Mouse (Mus musculus) limb, embryonic 13.5 days (tissue): ENCODE measurements around the gene Frmd4a. TPM values are rescaled to one million over a fixed set of nuclear protein-coding genes. Genes with fewer than 3 reads are reported as not detected.

ENCODE experiments used
- ATAC-seq: fragments of 200-750 bp; cut with Nextera tagmentation; 2 replicates; pipeline ENCODE4 v1.8.0; 2017; ENCODE audit warnings: low read depth, moderate number of reproducible peaks, moderate TSS enrichment; ENCODE audit not compliant: low FRiP score
- H3K27ac ChIP-seq: fragments of 300-500 bp; sonication (generic); 2 replicates; pipeline ENCODE4 v1.5.1; 2015; ENCODE audit warnings: inconsistent platforms, mild to moderate bottlenecking, moderate library complexity
- H3K27me3 ChIP-seq: fragments of 300-500 bp; sonication (generic); 2 replicates; pipeline ENCODE4 v1.6.1; 2015; ENCODE audit warnings: mild to moderate bottlenecking, inconsistent platforms
- H3K36me3 ChIP-seq: fragments of 300-500 bp; sonication (generic); 2 replicates; pipeline ENCODE4 v1.6.1; 2015; ENCODE audit warnings: inconsistent platforms, mild to moderate bottlenecking, moderate library complexity
- H3K4me1 ChIP-seq: fragments of 300-500 bp; sonication (generic); 2 replicates; pipeline ENCODE4 v1.6.1; 2015; ENCODE audit warnings: inconsistent platforms
- H3K4me2 ChIP-seq: fragments of 300-500 bp; sonication (generic); replicated peaks from 2 replicates; pipeline ENCODE4 v1.6.1; 2015; ENCODE audit warnings: inconsistent platforms, mild to moderate bottlenecking, moderate library complexity
- H3K4me3 ChIP-seq: fragments of 300-500 bp; sonication (generic); 2 replicates; pipeline ENCODE4 v1.5.1; 2015; ENCODE audit warnings: moderate library complexity, mild to moderate bottlenecking, inconsistent platforms
- H3K9ac ChIP-seq: fragments of 300-500 bp; sonication (generic); 2 replicates; pipeline ENCODE4 v1.6.1; 2015; ENCODE audit warnings: mild to moderate bottlenecking, inconsistent platforms
- H3K9me3 ChIP-seq: fragments of 300-500 bp; sonication (generic); 2 replicates; pipeline ENCODE4 v1.6.1; 2016; ENCODE audit warnings: inconsistent platforms
- WGBS: fragments of 180-500 bp; shearing (Covaris S2); methylation state at CpG from one replicate; pipeline ENCODE4 v1.1.7; 2015; 5-methylcytosine and 5-hydroxymethylcytosine counted together
- polyA plus RNA-seq: library from polyadenylated mRNA; unstranded; fragments of >200 nt; fragmentation: Nextera tagmentation; extraction: Ambion mirVana; gene quantifications from 2 replicates; pipeline ENCODE4 v1.2.1, GENCODE M21; 2015

Gene Frmd4a
- polyA plus RNA-seq = 63.2 and 68.1 TPM in 2 replicates

DNA sequence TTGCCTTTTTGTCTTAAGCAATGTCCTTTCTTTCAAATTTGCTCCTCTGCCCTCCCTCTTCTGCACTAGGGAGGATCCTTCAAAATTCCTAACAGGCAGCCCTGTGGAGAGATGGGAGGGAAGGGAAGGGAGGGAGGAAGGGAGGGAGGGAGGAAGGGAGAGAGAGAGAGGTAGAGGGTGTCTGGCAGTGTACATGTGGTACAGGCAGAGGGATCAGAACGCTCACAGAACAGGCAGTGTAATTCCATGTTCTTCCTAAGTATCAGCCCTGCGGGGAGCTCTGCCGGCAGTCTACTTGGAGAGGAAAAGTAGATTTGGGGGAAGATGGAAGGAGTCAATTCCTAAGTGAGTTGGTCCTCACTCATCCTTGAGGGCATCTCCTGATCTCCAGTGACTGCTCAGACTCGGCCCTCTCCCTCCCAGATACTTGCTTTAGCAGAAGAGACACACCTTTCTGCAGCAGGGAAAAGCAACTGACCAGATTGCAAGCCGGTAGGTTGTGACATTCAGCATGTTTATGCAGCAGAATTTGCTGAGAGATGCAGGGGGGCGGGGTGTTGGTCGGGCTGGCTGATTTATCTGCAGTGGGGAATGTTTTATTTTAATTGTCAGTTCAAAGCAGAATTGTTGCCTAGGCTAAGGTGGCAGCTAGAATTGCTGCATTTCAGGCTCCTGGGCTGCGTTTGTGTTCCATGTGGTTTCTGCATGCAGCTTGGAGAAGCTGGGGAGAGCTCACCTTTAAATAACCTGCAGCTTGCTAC is at the start of gene Frmd4a:
TSS of gene Frmd4a (plus strand) at position 190 of the 761 bp plus-strand sequence.
- peak within 1 kb of the TSS; percentile 46 for H3K4me2 ChIP-seq
- peak within 1 kb of the TSS; percentile 21; the same call in 1 of the 2 replicates for H3K9ac ChIP-seq
- H3K27me3 ChIP-seq = no peaks in the 10 kb centered on the region
- H3K4me1 ChIP-seq = peaks cover 23% of the 10 kb centered on the region
- WGBS = 22% methylated on average over 8 of the region's 8 CpGs
- no peaks in the 10 kb centered on the region for H3K36me3 ChIP-seq
- H3K27ac ChIP-seq = no peak within 1 kb of the TSS
- no peak; the same call in 1 of the 2 replicates for ATAC-seq
- H3K9me3 ChIP-seq = no peaks in the 10 kb centered on the region
- H3K4me3 ChIP-seq = no peak within 1 kb of the TSS

DNA sequence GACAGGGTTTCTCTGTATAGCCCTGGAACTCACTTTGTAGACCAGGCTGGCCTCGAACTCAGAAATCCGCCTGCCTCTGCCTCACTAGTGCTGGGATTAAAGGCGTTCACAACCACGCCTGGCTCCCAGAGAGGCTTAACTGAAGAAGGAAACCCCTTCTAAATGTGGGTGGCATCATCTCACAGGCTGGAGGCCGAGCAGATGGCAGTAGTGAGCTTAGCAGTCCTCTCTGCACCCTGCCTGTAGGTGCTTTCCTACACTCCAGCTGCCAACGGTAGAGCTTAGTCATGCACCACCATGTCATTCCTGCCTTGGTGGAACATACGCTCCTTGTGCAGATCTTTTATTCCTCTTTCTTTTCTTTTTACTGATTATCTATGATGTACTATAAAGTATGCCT is 28.6 kb upstream of the Frmd4a start:
- H3K27me3 ChIP-seq = no peaks in the 10 kb centered on the region
- no peaks in the 10 kb centered on the region for H3K36me3 ChIP-seq
- WGBS = 89% methylated on average over 7 of the region's 7 CpGs
- H3K4me3 ChIP-seq = no peak overlapping the region
- ATAC-seq = no peak
- H3K4me2 ChIP-seq = no peak overlapping the region
- no peak overlapping the region for H3K27ac ChIP-seq
- H3K9me3 ChIP-seq = no peaks in the 10 kb centered on the region
- no peaks in the 10 kb centered on the region for H3K4me1 ChIP-seq
- no peak overlapping the region for H3K9ac ChIP-seq

DNA sequence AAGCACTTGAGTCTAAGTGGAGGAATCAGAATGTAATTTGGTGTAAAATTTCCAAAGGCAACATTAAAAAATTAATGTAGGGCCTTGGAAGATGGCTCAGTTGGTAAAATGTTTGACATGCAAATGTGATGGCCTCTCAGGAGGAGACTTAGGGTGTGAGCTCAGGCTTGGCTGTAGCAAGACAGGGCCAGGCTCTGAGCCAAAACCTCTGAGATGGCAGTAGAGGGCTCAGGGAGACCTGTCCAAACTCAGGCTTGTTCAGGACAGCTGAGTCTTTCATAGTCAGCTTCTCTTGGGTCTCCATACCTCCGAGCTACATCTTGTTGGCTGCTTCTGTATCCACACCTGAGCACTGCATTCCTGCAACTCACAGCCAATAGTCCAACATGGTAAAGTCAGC is 27.1 kb upstream of the Frmd4a start:
- H3K36me3 ChIP-seq = no peaks in the 10 kb centered on the region
- H3K27ac ChIP-seq = no peak overlapping the region
- ATAC-seq = no peak
- no peak overlapping the region for H3K9ac ChIP-seq
- no peaks in the 10 kb centered on the region for H3K9me3 ChIP-seq
- no peaks in the 10 kb centered on the region for H3K27me3 ChIP-seq
- no peak overlapping the region for H3K4me2 ChIP-seq
- H3K4me1 ChIP-seq = no peaks in the 10 kb centered on the region
- H3K4me3 ChIP-seq = no peak overlapping the region
- WGBS = 88% methylated on average over 1 of the region's 1 CpGs

DNA sequence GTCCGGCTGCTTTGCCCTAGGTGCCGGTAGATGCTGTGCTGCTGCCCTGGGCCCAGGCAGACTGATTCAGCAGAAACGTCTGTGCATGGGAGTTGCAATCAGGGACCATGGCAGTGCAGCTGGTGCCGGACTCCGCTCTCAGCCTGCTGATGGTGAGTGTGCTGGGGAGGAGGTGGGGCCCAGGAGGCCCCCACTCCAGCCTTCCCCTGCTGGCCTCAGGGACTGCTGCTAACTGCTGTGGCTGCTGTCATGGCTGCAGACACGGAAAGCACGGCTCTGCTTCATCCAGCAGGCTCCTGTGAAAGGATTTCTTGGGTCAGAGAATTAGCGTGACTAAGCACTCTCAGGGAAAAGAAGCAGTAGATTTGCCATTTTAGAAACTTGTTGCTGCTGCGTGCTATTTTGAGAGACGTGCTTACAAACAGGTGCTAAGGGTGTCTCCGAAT is 937 bp downstream of the Frmd4a start:
- WGBS = 32% methylated on average over 11 of the region's 11 CpGs
- H3K4me1 ChIP-seq = peaks cover 23% of the 10 kb centered on the region
- ATAC-seq = peak; percentile 81; the same call in 1 of the 2 replicates
- no peaks in the 10 kb centered on the region for H3K36me3 ChIP-seq
- no peaks in the 10 kb centered on the region for H3K9me3 ChIP-seq
- no peak overlapping the region for H3K27ac ChIP-seq
- peak overlapping the region; percentile 21; the same call in 1 of the 2 replicates for H3K9ac ChIP-seq
- no peaks in the 10 kb centered on the region for H3K27me3 ChIP-seq
- H3K4me3 ChIP-seq = no peak overlapping the region
- peak overlapping the region; percentile 46 for H3K4me2 ChIP-seq

DNA sequence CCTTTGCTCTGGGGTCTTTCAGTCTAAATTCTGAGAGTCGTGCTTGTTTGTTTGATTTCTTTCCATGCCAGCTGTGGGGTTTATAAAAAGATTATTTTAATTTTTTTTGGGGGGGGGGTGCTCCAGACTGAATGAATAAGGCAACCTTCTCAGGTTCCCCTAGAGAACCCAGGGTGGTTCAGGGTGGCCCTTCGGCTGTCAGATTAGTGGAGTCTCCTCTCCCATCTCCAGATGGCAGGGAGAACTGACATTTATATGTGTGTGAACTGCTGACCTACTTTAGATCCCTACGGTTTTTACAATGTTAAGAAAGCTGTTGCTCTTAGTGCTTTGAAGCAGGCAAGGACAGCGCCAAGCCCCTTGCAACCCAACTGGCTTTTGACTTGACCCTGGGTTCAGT is 1.4 kb downstream of the Frmd4a start:
- 25% methylated on average over 4 of the region's 4 CpGs for WGBS
- H3K27ac ChIP-seq = no peak overlapping the region
- peak overlapping the region; percentile 46 for H3K4me2 ChIP-seq
- no peak for ATAC-seq
- peaks cover 23% of the 10 kb centered on the region for H3K4me1 ChIP-seq
- no peaks in the 10 kb centered on the region for H3K36me3 ChIP-seq
- no peak overlapping the region for H3K9ac ChIP-seq
- H3K9me3 ChIP-seq = no peaks in the 10 kb centered on the region
- H3K4me3 ChIP-seq = no peak overlapping the region
- H3K27me3 ChIP-seq = no peaks in the 10 kb centered on the region

DNA sequence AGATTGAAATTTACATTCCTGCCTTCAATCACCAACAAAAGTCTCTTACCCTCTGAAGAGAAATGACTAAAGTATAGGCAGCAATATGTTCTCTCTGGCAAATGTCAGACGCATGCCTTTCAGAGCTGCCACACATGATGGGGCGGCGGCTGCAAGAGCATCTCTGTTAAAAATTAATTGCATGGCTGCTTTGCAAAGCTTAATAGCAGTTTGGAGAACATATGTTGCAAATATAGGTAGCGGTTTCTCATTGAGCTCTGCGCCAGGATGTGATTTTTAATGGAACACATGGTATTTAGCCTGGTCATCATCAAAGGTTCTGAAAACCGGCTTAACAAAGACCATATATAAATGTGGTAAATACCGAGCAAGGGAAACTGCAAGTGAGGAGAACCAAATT is 7.4 kb downstream of the Frmd4a start:
- no peak for ATAC-seq
- H3K27me3 ChIP-seq = no peaks in the 10 kb centered on the region
- H3K4me2 ChIP-seq = 0 out of 2 replicates have a peak overlapping the region, but pooled peaks have one; percentile 24
- H3K27ac ChIP-seq = no peak overlapping the region
- H3K4me1 ChIP-seq = peaks cover 10% of the 10 kb centered on the region
- H3K36me3 ChIP-seq = no peaks in the 10 kb centered on the region
- H3K9ac ChIP-seq = no peak overlapping the region
- H3K9me3 ChIP-seq = no peaks in the 10 kb centered on the region
- 15% methylated on average over 7 of the region's 7 CpGs for WGBS
- H3K4me3 ChIP-seq = no peak overlapping the region

DNA sequence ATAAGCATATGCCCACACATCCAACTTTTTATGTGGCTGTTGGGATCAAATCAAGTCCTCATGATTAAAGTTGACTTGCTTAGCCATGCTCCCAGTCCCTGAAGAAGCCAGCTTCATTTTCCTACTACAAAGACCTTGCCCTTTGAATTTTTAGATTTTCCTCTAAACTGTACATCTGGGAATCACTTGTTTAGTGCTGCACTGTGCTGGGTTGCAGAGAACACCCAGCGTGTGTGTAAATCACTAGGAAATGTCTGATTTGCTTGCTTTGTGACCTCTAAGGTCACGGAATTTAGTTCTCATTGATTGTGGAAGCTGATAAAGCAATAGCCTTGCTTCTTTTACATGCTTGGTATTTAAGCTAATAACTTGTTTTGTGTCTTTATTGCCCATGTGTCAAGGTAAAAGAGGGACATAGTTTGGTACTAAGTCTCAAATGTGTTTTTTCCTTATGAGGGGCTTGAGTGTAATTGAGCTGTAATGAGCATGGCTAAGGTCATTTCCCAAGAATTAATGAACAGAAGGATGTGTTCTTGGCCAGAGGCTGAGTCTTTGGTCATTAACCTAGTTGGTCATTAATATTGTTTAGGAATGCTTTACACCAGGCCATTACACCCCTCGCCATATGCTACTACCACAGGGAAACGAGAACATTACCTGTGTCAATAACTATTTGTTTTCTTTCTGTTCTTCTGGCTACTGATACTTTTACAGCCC is 11.7 kb downstream of the Frmd4a start:
- H3K9me3 ChIP-seq = 0 out of 2 replicates have a peak, but pooled peaks cover 4% of the 10 kb centered on the region

DNA sequence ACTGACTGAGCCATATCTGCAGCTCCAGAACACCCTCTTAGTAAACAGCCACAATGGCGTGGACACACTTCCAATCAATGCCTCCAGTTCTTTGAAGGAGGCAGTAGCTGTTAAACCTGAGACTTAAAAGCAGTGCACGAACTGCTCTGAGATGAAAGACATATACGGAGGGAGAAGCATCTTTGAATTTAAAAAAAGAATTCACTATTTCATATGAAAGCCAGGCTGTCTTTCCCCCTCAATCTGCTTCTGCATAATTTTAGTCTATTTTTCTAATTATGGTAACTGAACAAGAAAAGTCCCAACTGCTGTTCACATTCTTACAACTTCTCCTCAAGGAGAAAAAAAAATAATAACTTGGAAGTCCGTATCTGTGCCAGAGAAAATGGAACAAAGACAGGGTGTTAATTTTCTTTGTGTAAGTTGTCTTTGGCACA is 18.7 kb downstream of the Frmd4a start:
- no peak for ATAC-seq
- WGBS = 76% methylated on average over 4 of the region's 4 CpGs
- Histone ChIP-seq H3K4me3 (no peak overlapping the region), H3K36me3 (no peaks in the 10 kb centered on the region), H3K4me2 (no peak overlapping the region), H3K4me1 (no peaks in the 10 kb centered on the region), H3K27me3 (no peaks in the 10 kb centered on the region), H3K9me3 (0 out of 2 replicates have a peak, but pooled peaks cover under 1% of the 10 kb centered on the region), H3K27ac (no peak overlapping the region), H3K9ac (no peak overlapping the region)

More for the DNA sequence above, 11.7 kb downstream of the Frmd4a start:
- no peak for ATAC-seq
- Histone ChIP-seq H3K4me1 (peaks cover 10% of the 10 kb centered on the region), H3K4me2 (no peak overlapping the region), H3K4me3 (no peak overlapping the region), H3K27ac (no peak overlapping the region), H3K9ac (no peak overlapping the region), H3K27me3 (no peaks in the 10 kb centered on the region), H3K36me3 (no peaks in the 10 kb centered on the region)
- 25% methylated on average over 4 of the region's 4 CpGs for WGBS

DNA sequence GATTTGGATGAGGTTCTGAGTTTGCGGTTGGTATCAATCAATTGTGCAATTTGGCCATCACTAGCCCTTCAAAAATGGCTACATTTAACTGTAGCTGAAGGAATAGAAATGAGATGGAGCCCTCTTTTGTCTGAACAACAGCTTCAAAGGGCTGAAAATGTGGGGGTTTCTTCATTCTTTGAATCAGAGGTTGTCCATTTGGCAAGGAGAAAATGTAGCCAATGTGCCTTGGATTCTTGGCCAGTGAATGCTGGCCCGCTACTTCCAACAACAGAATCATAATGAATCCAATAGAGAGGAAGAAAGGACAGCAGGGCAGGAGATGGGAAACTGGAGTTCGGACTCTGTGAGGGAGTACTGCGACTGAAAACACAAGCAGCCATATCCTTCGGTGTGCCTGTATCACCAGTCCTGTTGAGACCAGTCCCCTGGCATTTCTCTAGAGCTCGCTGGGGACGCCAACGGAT is 19.2 kb downstream of the Frmd4a start:
- H3K4me1 ChIP-seq = peaks cover 5% of the 10 kb centered on the region; the same call in 1 of the 2 replicates
- no peak overlapping the region for H3K9ac ChIP-seq
- no peak overlapping the region for H3K27ac ChIP-seq
- no peak overlapping the region for H3K4me2 ChIP-seq
- ATAC-seq = no peak
- H3K9me3 ChIP-seq = no peaks in the 10 kb centered on the region
- no peak overlapping the region for H3K4me3 ChIP-seq
- H3K27me3 ChIP-seq = no peaks in the 10 kb centered on the region
- H3K36me3 ChIP-seq = no peaks in the 10 kb centered on the region
- 94% methylated on average over 8 of the region's 8 CpGs for WGBS

DNA sequence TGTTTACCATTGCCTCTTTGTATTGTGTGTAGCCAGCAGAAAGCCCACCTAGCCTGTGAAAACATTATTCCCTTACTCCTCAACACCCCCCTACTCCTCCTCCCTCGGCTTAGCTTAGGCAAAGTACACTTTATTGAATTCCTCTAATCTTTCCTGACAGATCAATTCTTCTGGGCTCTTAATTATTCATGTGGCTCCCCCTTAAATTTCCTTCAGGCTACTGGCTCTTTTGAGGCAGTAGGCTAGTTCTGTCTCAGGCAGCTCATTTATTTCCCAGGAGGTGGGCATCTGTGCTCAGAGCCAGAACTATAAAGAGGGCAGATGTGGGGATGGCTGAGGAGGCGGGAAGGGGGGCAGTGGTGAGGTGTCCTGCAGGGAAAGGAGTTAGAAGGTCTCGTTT is 24.5 kb downstream of the Frmd4a start:
- Histone ChIP-seq H3K4me2 (no peak overlapping the region), H3K9me3 (no peaks in the 10 kb centered on the region), H3K36me3 (no peaks in the 10 kb centered on the region), H3K4me1 (peaks cover 14% of the 10 kb centered on the region), H3K9ac (no peak overlapping the region), H3K4me3 (no peak overlapping the region), H3K27me3 (no peaks in the 10 kb centered on the region), H3K27ac (no peak overlapping the region)
- 11% methylated on average over 3 of the region's 3 CpGs for WGBS
- no peak for ATAC-seq

DNA sequence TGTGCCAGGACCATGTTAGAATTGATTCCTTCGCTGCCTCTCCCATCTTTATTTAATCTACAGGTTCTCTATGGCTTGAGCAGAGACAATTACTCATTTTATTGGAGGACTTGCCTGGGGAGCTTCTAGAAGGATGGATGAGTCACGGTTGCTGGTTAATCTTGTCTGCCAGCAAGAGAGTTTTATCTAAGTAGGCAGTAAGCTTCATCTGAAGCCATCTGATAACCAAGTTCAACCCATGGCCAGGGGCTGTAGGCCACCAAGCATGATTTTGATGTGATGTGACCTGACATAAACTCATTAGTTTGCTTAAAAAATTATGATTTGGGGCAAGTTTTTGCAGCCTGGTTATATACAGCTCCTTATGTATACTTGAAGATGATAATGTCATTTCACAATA is 38.0 kb downstream of the Frmd4a start:
- Histone ChIP-seq H3K36me3 (no peaks in the 10 kb centered on the region), H3K9ac (no peak overlapping the region), H3K4me1 (no peaks in the 10 kb centered on the region), H3K4me2 (no peak overlapping the region), H3K9me3 (no peaks in the 10 kb centered on the region), H3K4me3 (no peak overlapping the region), H3K27ac (no peak overlapping the region), H3K27me3 (no peaks in the 10 kb centered on the region)
- 89% methylated on average over 2 of the region's 2 CpGs for WGBS
- no peak for ATAC-seq

DNA sequence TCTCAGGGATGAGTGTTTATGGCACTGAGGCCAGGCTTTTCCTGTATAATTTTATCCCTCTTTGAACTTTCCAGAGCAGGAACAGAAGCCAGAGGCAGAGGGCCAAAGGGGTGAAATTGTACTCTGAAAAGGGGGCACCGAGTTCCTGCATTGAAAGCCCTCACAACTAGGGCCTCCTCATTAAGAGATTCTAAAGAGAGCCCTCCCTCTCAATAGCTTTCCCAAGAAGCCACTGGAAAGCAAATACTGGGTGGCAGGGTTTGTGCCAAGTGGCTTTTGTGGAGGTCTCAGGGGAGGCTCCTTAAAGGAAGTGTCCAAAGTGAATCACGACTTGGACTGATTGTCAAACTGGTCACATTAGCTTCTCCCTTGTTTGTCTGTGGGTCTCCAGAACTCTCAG is 43.2 kb downstream of the Frmd4a start:
- ATAC-seq = no peak
- WGBS = 31% methylated on average over 2 of the region's 2 CpGs
- Histone ChIP-seq H3K27ac (no peak overlapping the region), H3K4me3 (no peak overlapping the region), H3K27me3 (no peaks in the 10 kb centered on the region), H3K9ac (no peak overlapping the region), H3K36me3 (no peaks in the 10 kb centered on the region), H3K9me3 (no peaks in the 10 kb centered on the region), H3K4me2 (no peak overlapping the region), H3K4me1 (no peaks in the 10 kb centered on the region)
